Mouse (Mus musculus): ENCODE data around the gene Catip.

GRCm38 (mm10) chr1:74344163-74344916, 17.6 kb upstream of the Catip start:
- TF ChIP-seq POLR2A (IDR thresholded peaks at IDR 0.05; ENCODE audit: control insufficient read depth, low read depth, low read length) (no peak), CTCF (IDR thresholded peaks at IDR 0.05; ENCODE audit: control insufficient read depth, insufficient read depth, insufficient replicate concordance, low read depth, low read length) (no peak)

All from testis, adult 2 months (tissue).